Mouse (Mus musculus): ENCODE measurements at regions not wholly inside any gene's neighbourhood (a gene's known extent, or its start where the extent isn't known, plus 50 kb on each side); places are given as distances from the start of the nearest gene placed in this dataset.

GRCm38 (mm10) chr1:92329491-92329890, 134.0 kb upstream of the Hdac4 start:
- Histone ChIP-seq H3K36me3 (ENCODE audit: control insufficient read depth, insufficient read depth) (no peaks in the 10 kb centered on the region), H3K9ac (ENCODE audit: low read length) (no peak overlapping the region), H3K27ac (ENCODE audit: low read length) (no peak overlapping the region), H3K27me3 (ENCODE audit: control insufficient read depth, insufficient read depth, low read length) (no peaks in the 10 kb centered on the region), H3K4me2 (ENCODE audit: low read depth, low read length) (no peak overlapping the region), H3K4me1 (ENCODE audit: control insufficient read depth, insufficient read depth, low read length) (no peaks in the 10 kb centered on the region; the same call in 1 of the 2 replicates), H3K9me3 (replicated peaks; ENCODE audit: control insufficient read depth, low read length) (no peaks in the 10 kb centered on the region), H3K4me3 (ENCODE audit: low read length) (no peak overlapping the region)
- no peak for ATAC-seq (replicated peaks; ENCODE audit: extremely low read depth, insufficient read depth, low FRiP score)
- 71% methylated on average over 7 of the region's 7 CpGs for WGBS

- no peak for ATAC-seq (replicated peaks; ENCODE audit: extremely low read depth, insufficient read depth, low FRiP score)
Measured at GRCm38 (mm10) chr1:92327141-92327540, 131.6 kb upstream of the Hdac4 start.

GRCm38 (mm10) chr1:92325281-92325680, 129.8 kb upstream of the Hdac4 start:
- no peak overlapping the region for H3K4me3 ChIP-seq (ENCODE audit: low read length)
- no peak overlapping the region for H3K27ac ChIP-seq (ENCODE audit: low read length)
- H3K36me3 ChIP-seq (ENCODE audit: control insufficient read depth, insufficient read depth), result no peaks in the 10 kb centered on the region
- no peak overlapping the region for H3K4me2 ChIP-seq (ENCODE audit: low read depth, low read length)
- H3K9me3 ChIP-seq (replicated peaks; ENCODE audit: control insufficient read depth, low read length), result no peaks in the 10 kb centered on the region
- H3K27me3 ChIP-seq (ENCODE audit: control insufficient read depth, insufficient read depth, low read length), result no peaks in the 10 kb centered on the region
- no peak for ATAC-seq (replicated peaks; ENCODE audit: extremely low read depth, insufficient read depth, low FRiP score)
- H3K4me1 ChIP-seq (ENCODE audit: control insufficient read depth, insufficient read depth, low read length), result no peaks in the 10 kb centered on the region
- no peak overlapping the region for H3K9ac ChIP-seq (ENCODE audit: low read length)
- WGBS, result 87% methylated on average over 7 of the region's 7 CpGs

More at GRCm38 (mm10) chr1:92327141-92327540, 131.6 kb upstream of the Hdac4 start:
- H3K27ac ChIP-seq (ENCODE audit: low read length), result no peak overlapping the region
- H3K4me2 ChIP-seq (ENCODE audit: low read depth, low read length), result no peak overlapping the region
- H3K9ac ChIP-seq (ENCODE audit: low read length), result no peak overlapping the region
- no peaks in the 10 kb centered on the region; the same call in 1 of the 2 replicates for H3K4me1 ChIP-seq (ENCODE audit: control insufficient read depth, insufficient read depth, low read length)
- WGBS, result 82% methylated on average over 6 of the region's 6 CpGs
- no peaks in the 10 kb centered on the region for H3K9me3 ChIP-seq (replicated peaks; ENCODE audit: control insufficient read depth, low read length)
- no peak overlapping the region for H3K4me3 ChIP-seq (ENCODE audit: low read length)
- no peaks in the 10 kb centered on the region for H3K36me3 ChIP-seq (ENCODE audit: control insufficient read depth, insufficient read depth)
- no peaks in the 10 kb centered on the region for H3K27me3 ChIP-seq (ENCODE audit: control insufficient read depth, insufficient read depth, low read length)

- Histone ChIP-seq H3K4me2 (ENCODE audit: low read depth, low read length) (no peak overlapping the region), H3K4me1 (ENCODE audit: control insufficient read depth, insufficient read depth, low read length) (no peaks in the 10 kb centered on the region), H3K4me3 (ENCODE audit: low read length) (no peak overlapping the region), H3K9ac (ENCODE audit: low read length) (no peak overlapping the region), H3K27me3 (ENCODE audit: control insufficient read depth, insufficient read depth, low read length) (no peaks in the 10 kb centered on the region), H3K36me3 (ENCODE audit: control insufficient read depth, insufficient read depth) (no peaks in the 10 kb centered on the region), H3K9me3 (replicated peaks; ENCODE audit: control insufficient read depth, low read length) (no peaks in the 10 kb centered on the region), H3K27ac (ENCODE audit: low read length) (no peak overlapping the region)
- 61% methylated on average over 14 of the region's 14 CpGs for WGBS
- ATAC-seq (replicated peaks; ENCODE audit: extremely low read depth, insufficient read depth, low FRiP score), result no peak
Measured at GRCm38 (mm10) chr1:92324091-92324950, 128.8 kb upstream of the Hdac4 start.

- H3K4me3 ChIP-seq (ENCODE audit: low read length), result no peak overlapping the region
- ATAC-seq (replicated peaks; ENCODE audit: extremely low read depth, insufficient read depth, low FRiP score), result no peak
- H3K36me3 ChIP-seq (ENCODE audit: control insufficient read depth, insufficient read depth), result no peaks in the 10 kb centered on the region
- no peaks in the 10 kb centered on the region for H3K27me3 ChIP-seq (ENCODE audit: control insufficient read depth, insufficient read depth, low read length)
- H3K9ac ChIP-seq (ENCODE audit: low read length), result no peak overlapping the region
- H3K27ac ChIP-seq (ENCODE audit: low read length), result no peak overlapping the region
- 82% methylated on average over 4 of the region's 4 CpGs for WGBS
- H3K4me2 ChIP-seq (ENCODE audit: low read depth, low read length), result no peak overlapping the region
- no peaks in the 10 kb centered on the region for H3K9me3 ChIP-seq (replicated peaks; ENCODE audit: control insufficient read depth, low read length)
- peaks cover 11% of the 10 kb centered on the region for H3K4me1 ChIP-seq (ENCODE audit: control insufficient read depth, insufficient read depth, low read length)
Measured at GRCm38 (mm10) chr1:92317131-92317530, 121.6 kb upstream of the Hdac4 start.

GRCm38 (mm10) chr1:92316191-92316723, 120.8 kb upstream of the Hdac4 start:
- Histone ChIP-seq H3K9me3 (replicated peaks; ENCODE audit: control insufficient read depth, low read length) (no peaks in the 10 kb centered on the region), H3K36me3 (ENCODE audit: control insufficient read depth, insufficient read depth) (no peaks in the 10 kb centered on the region), H3K4me2 (ENCODE audit: low read depth, low read length) (peak overlapping the region; percentile 47), H3K27me3 (ENCODE audit: control insufficient read depth, insufficient read depth, low read length) (no peaks in the 10 kb centered on the region), H3K4me1 (ENCODE audit: control insufficient read depth, insufficient read depth, low read length) (peaks cover 11% of the 10 kb centered on the region), H3K9ac (ENCODE audit: low read length) (peak overlapping the region; percentile 1; the same call in 1 of the 2 replicates), H3K27ac (ENCODE audit: low read length) (no peak overlapping the region), H3K4me3 (ENCODE audit: low read length) (no peak overlapping the region)
- 14% methylated on average over 10 of the region's 10 CpGs for WGBS
- ATAC-seq (replicated peaks; ENCODE audit: extremely low read depth, insufficient read depth, low FRiP score), result peak; percentile 76

GRCm38 (mm10) chr1:92313001-92313597, 117.6 kb upstream of the Hdac4 start:
- H3K4me2 ChIP-seq (ENCODE audit: low read depth, low read length), result no peak overlapping the region
- ATAC-seq (replicated peaks; ENCODE audit: extremely low read depth, insufficient read depth, low FRiP score), result no peak
- H3K27ac ChIP-seq (ENCODE audit: low read length), result no peak overlapping the region
- no peak overlapping the region for H3K4me3 ChIP-seq (ENCODE audit: low read length)
- H3K4me1 ChIP-seq (ENCODE audit: control insufficient read depth, insufficient read depth, low read length), result peaks cover 11% of the 10 kb centered on the region
- WGBS, result 86% methylated on average over 16 of the region's 16 CpGs
- H3K9ac ChIP-seq (ENCODE audit: low read length), result no peak overlapping the region
- H3K9me3 ChIP-seq (replicated peaks; ENCODE audit: control insufficient read depth, low read length), result peaks cover 2% of the 10 kb centered on the region; the same call in 1 of the 2 replicates
- H3K36me3 ChIP-seq (ENCODE audit: control insufficient read depth, insufficient read depth), result no peaks in the 10 kb centered on the region
- H3K27me3 ChIP-seq (ENCODE audit: control insufficient read depth, insufficient read depth, low read length), result no peaks in the 10 kb centered on the region

GRCm38 (mm10) chr1:92309883-92310282, 114.4 kb upstream of the Hdac4 start:
- Histone ChIP-seq H3K36me3 (ENCODE audit: control insufficient read depth, insufficient read depth) (no peaks in the 10 kb centered on the region), H3K4me1 (ENCODE audit: control insufficient read depth, insufficient read depth, low read length) (no peaks in the 10 kb centered on the region), H3K4me2 (ENCODE audit: low read depth, low read length) (no peak overlapping the region), H3K9me3 (replicated peaks; ENCODE audit: control insufficient read depth, low read length) (peaks cover 2% of the 10 kb centered on the region; the same call in 1 of the 2 replicates), H3K27ac (ENCODE audit: low read length) (no peak overlapping the region), H3K27me3 (ENCODE audit: control insufficient read depth, insufficient read depth, low read length) (no peaks in the 10 kb centered on the region), H3K9ac (ENCODE audit: low read length) (no peak overlapping the region), H3K4me3 (ENCODE audit: low read length) (no peak overlapping the region)
- ATAC-seq (replicated peaks; ENCODE audit: extremely low read depth, insufficient read depth, low FRiP score), result no peak
- 75% methylated on average over 2 of the region's 2 CpGs for WGBS

GRCm38 (mm10) chr1:92309381-92309780, 113.9 kb upstream of the Hdac4 start:
- no peaks in the 10 kb centered on the region for H3K27me3 ChIP-seq (ENCODE audit: control insufficient read depth, insufficient read depth, low read length)
- H3K4me1 ChIP-seq (ENCODE audit: control insufficient read depth, insufficient read depth, low read length), result no peaks in the 10 kb centered on the region
- peaks cover 2% of the 10 kb centered on the region; the same call in 1 of the 2 replicates for H3K9me3 ChIP-seq (replicated peaks; ENCODE audit: control insufficient read depth, low read length)
- H3K27ac ChIP-seq (ENCODE audit: low read length), result no peak overlapping the region
- ATAC-seq (replicated peaks; ENCODE audit: extremely low read depth, insufficient read depth, low FRiP score), result no peak
- H3K4me2 ChIP-seq (ENCODE audit: low read depth, low read length), result no peak overlapping the region
- WGBS, result 83% methylated on average over 6 of the region's 6 CpGs
- H3K36me3 ChIP-seq (ENCODE audit: control insufficient read depth, insufficient read depth), result no peaks in the 10 kb centered on the region
- H3K4me3 ChIP-seq (ENCODE audit: low read length), result no peak overlapping the region
- no peak overlapping the region for H3K9ac ChIP-seq (ENCODE audit: low read length)

Data from heart, embryonic 16.5 days (tissue).